Comparison of ENCODE assay signal across 8 mouse cellular contexts in the genomic region with DNA sequence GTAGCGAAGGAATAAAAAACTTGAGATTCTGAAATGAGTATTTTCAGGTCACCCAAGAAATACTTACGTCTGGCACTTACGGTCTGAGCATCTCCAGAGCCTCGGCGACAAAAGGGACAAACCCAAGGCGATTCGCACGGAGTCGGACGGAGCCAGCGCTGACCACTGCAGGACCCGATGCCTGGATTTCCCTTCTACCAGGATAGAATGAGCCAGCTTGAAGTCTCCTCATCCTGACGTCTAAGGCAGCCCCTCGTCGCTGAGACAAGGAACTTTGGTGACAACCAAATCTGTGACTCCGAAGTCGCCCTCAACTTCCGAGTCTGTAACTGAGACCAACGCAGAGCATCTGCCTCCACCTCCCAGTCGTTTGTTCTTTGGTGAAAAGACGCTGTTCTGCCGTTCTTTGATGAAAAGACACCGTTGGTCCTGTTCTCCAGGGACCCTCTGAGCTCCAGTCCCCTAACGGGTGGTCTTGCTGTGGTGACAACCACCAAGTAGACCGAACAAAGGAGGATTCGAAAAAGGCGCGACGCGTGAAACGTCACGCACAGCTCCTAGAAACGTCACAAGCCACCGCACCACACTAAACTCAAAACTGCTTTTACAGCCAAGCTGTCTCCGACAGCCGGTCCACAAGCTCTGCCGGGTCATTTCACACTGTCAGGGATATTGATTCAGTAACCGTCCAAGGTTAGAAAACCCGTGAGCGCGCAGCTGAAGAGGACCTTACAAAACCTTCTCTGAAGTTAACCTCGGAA. TPM values are rescaled to one million over a fixed set of nuclear protein-coding genes. Genes with fewer than 3 reads are reported as not detected.
DNase-seq lines count a peak whose midpoint lies in the region; ATAC-seq lines count a peak whose summit lies in the region.

No protein-coding gene starts in this region.

- WGBS in embryonic facial prominence, embryonic 14.5 days = 2% methylated on average over 38 of the region's 42 CpGs
- WGBS in limb, embryonic 11.5 days = 1% methylated on average over 42 of the region's 42 CpGs
- under 1% methylated on average over 42 of the region's 42 CpGs for WGBS in neural tube, embryonic 14.5 days

- H3K9me3 ChIP-seq in embryonic facial prominence, embryonic 14.5 days (ENCODE audit: control insufficient read depth, low read length) = no peaks in the 10 kb centered on the region
- no peaks in the 10 kb centered on the region for H3K9me3 ChIP-seq in limb, embryonic 11.5 days (ENCODE audit: control insufficient read depth, low read length)
- no peaks in the 10 kb centered on the region for H3K9me3 ChIP-seq in neural tube, embryonic 14.5 days (ENCODE audit: control insufficient read depth, low read length)

- intact Hi-C loops in left cerebral cortex, postnatal 25 days (cut with DNase I) = no loop called here
- intact Hi-C loops in left cerebral cortex, postnatal 4 days (cut with DNase I) = no loop called here

- no peaks in the 10 kb centered on the region for H3K36me3 ChIP-seq in embryonic facial prominence, embryonic 14.5 days (ENCODE audit: control insufficient read depth, insufficient read depth, low read length)
- H3K36me3 ChIP-seq in limb, embryonic 11.5 days (ENCODE audit: control insufficient read depth, insufficient read depth, low read length) = no peaks in the 10 kb centered on the region
- no peaks in the 10 kb centered on the region for H3K36me3 ChIP-seq in neural tube, embryonic 14.5 days (ENCODE audit: control insufficient read depth, insufficient read depth, low read length)

- no peak for ATAC-seq in embryonic facial prominence, embryonic 14.5 days (ENCODE audit: low read depth)
- ATAC-seq in limb, embryonic 11.5 days (ENCODE audit: insufficient number of reproducible peaks, low FRiP score, low TSS enrichment, low read depth) = no peak
- peak; percentile 54; the same call in 1 of the 2 replicates for ATAC-seq in neural tube, embryonic 14.5 days (ENCODE audit: low read depth)

- H3K4me2 ChIP-seq in embryonic facial prominence, embryonic 14.5 days (ENCODE audit: low read depth, low read length) = peak overlapping the region; percentile 81
- peak overlapping the region; percentile 75 for H3K4me2 ChIP-seq in limb, embryonic 11.5 days (ENCODE audit: low read depth, severe bottlenecking)
- H3K4me2 ChIP-seq in neural tube, embryonic 14.5 days (ENCODE audit: low read depth, low read length) = peak overlapping the region; percentile 77

- H3K4me3 ChIP-seq in embryonic facial prominence, embryonic 14.5 days (ENCODE audit: low read depth, low read length) = peak overlapping the region; percentile 43
- H3K4me3 ChIP-seq in limb, embryonic 11.5 days (ENCODE audit: low read depth, low read length) = peak overlapping the region; percentile 41
- peak overlapping the region; percentile 39 for H3K4me3 ChIP-seq in neural tube, embryonic 14.5 days (ENCODE audit: low read depth, low read length)

- peaks cover 56% of the 10 kb centered on the region for H3K27me3 ChIP-seq in embryonic facial prominence, embryonic 14.5 days (replicated peaks; ENCODE audit: control insufficient read depth, insufficient read depth, low read length)
- peaks cover 14% of the 10 kb centered on the region for H3K27me3 ChIP-seq in limb, embryonic 11.5 days (ENCODE audit: control insufficient read depth, insufficient read depth, low read length)
- H3K27me3 ChIP-seq in neural tube, embryonic 14.5 days (ENCODE audit: control insufficient read depth, insufficient read depth, low read length) = peaks cover 37% of the 10 kb centered on the region

- H3K27ac ChIP-seq in embryonic facial prominence, embryonic 14.5 days (replicated peaks; ENCODE audit: low read depth, low read length) = no peak overlapping the region
- H3K27ac ChIP-seq in limb, embryonic 11.5 days (replicated peaks; ENCODE audit: low read depth, low read length) = no peak overlapping the region
- no peak overlapping the region for H3K27ac ChIP-seq in neural tube, embryonic 14.5 days (ENCODE audit: low read depth, low read length)

- peak overlapping the region; percentile 34; the same call in 1 of the 2 replicates for H3K9ac ChIP-seq in embryonic facial prominence, embryonic 14.5 days (ENCODE audit: low read depth, low read length)
- H3K9ac ChIP-seq in limb, embryonic 11.5 days (ENCODE audit: low read length) = peak overlapping the region; percentile 51
- 0 out of 2 replicates have a peak overlapping the region, but pooled peaks have one; percentile 26 for H3K9ac ChIP-seq in neural tube, embryonic 14.5 days (replicated peaks; ENCODE audit: low read depth, low read length)

- DNase-seq in left cerebral cortex, postnatal 25 days (ENCODE audit: low spot score in 2 of 2) = peak; percentile 6 to 19
- no peak for DNase-seq in left cerebral cortex, postnatal 4 days
- no peak for DNase-seq in embryonic facial prominence, embryonic 14.5 days (ENCODE audit: low spot score)
- peak; percentile 66 for DNase-seq in limb, embryonic 11.5 days (ENCODE audit: low spot score)
- no peak for DNase-seq in adrenal gland, postnatal 4 days (ENCODE audit: low spot score in 2 of 2)
- DNase-seq in thymus, postnatal 25 days = no peak
- DNase-seq in spleen, postnatal 14 days (ENCODE audit: low spot score in 2 of 2) = no peak

- peaks cover 9% of the 10 kb centered on the region for H3K4me1 ChIP-seq in embryonic facial prominence, embryonic 14.5 days (ENCODE audit: control insufficient read depth, insufficient read depth, low read length)
- H3K4me1 ChIP-seq in limb, embryonic 11.5 days (ENCODE audit: control insufficient read depth, insufficient read depth, low read length) = 0 out of 2 replicates have a peak, but pooled peaks cover 2% of the 10 kb centered on the region
- 0 out of 2 replicates have a peak, but pooled peaks cover 5% of the 10 kb centered on the region for H3K4me1 ChIP-seq in neural tube, embryonic 14.5 days (ENCODE audit: control insufficient read depth, insufficient read depth, low read length)

RNA-seq across cellular contexts. Expression of a gene that starts 55.9 kb away (rescaled TPM):
- total RNA-seq in left cerebral cortex, postnatal 25 days (2021) = 10 to 100 TPM; 35.1 to 36.5 TPM
- 10 to 100 TPM; 42.6 to 49.5 TPM for total RNA-seq in left cerebral cortex, postnatal 4 days (2021)
- 40.2 and 44.9 TPM in 2 replicates for polyA plus RNA-seq in embryonic facial prominence, embryonic 14.5 days (2014; fragmentation: Nextera tagmentation; extraction: Ambion mirVana)
- polyA plus RNA-seq in limb, embryonic 11.5 days (2014; fragmentation: Nextera tagmentation; extraction: Ambion mirVana) = 71.9 and 76.4 TPM in 2 replicates
- 51.9 and 59.8 TPM in 2 replicates for polyA plus RNA-seq in neural tube, embryonic 14.5 days (2014; fragmentation: Nextera tagmentation; extraction: Ambion mirVana)
- 10 to 100 TPM; 22.9 to 23.5 TPM for total RNA-seq in adrenal gland, postnatal 4 days (2021)

Comparison
In these comparisons a context has a peak if more than half of its experiments do, and no peak if none do; other contexts are left out.
1. DNase-seq: peak in left cerebral cortex, postnatal 25 days (2 of 2) and limb, embryonic 11.5 days (single experiment); none in left cerebral cortex, postnatal 4 days (single experiment), embryonic facial prominence, embryonic 14.5 days (single experiment), adrenal gland, postnatal 4 days (0 of 2), thymus, postnatal 25 days (single experiment) and spleen, postnatal 14 days (0 of 2).
2. Peak in every context shown above with its lines, with median percentiles within 50 percentile points of each other: H3K4me2 ChIP-seq, H3K4me3 ChIP-seq and H3K9ac ChIP-seq.